Mouse (Mus musculus): ENCODE results near the gene Txn2.

- TF ChIP-seq CTCF (conservative IDR thresholded peaks at IDR 0.05; ENCODE audit: insufficient read depth, insufficient read length, low read depth, low read length), result no peak
- TF ChIP-seq POLR2A (IDR thresholded peaks at IDR 0.05; ENCODE audit: low read depth, low read length), result no peak
These were observed 31.9 kb upstream of the Txn2 start for GRCm38 (mm10) chr15:77960693-77961092.
